Mouse (Mus musculus): Measurements from ENCODE around the gene Pign. TPM values are rescaled to one million over a fixed set of nuclear protein-coding genes. Genes with fewer than 3 reads are reported as not detected.

The Pign gene
- 10 to 100 TPM in 1 of 4 experiments, 1 to 10 TPM in 3; 7.5 to 11.2 (median 8.3) TPM for total RNA-seq (2022)

- DNase-seq (ENCODE audit: low spot score in 2 of 2) = peak; percentile 97
Measured at GRCm38 (mm10) chr1:105663171-105663961, at the start of gene Pign, which contains the start of gene Relch. Pign (minus strand) TSS chr1:105663677. Relch (plus strand) TSS chr1:105663861.

GRCm38 (mm10) chr1:105712822-105713221 lies 49.3 kb upstream of the Pign start:
- DNase-seq (ENCODE audit: low spot score in 2 of 2) = no peak

- no peak for DNase-seq (ENCODE audit: low spot score in 2 of 2)
Measured at GRCm38 (mm10) chr1:105711227-105711626, 47.8 kb upstream of the Pign start.

DNA sequence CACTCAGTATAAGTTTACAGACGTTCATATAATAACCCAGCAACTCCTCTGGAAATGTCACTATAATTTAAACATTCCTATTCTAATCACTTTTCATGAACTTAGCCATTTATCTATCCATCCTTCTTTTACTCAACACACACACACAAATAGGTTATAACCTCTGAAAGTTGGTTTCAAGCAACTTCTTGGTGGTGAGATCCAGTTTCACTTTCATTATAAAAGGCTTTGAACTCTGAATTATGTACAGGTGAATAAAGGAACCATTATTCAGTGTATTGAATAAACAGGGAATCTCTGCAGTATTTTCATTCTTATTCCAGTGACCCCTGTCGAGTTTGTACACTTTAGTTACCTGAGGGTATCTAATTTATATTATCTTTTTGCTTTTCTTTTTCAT lies 45.9 kb upstream of the Pign start:
- DNase-seq (ENCODE audit: low spot score in 2 of 2) = no peak

- DNase-seq (ENCODE audit: low spot score in 2 of 2) = no peak
Measured at GRCm38 (mm10) chr1:105700984-105701530, 37.6 kb upstream of the Pign start.

DNA sequence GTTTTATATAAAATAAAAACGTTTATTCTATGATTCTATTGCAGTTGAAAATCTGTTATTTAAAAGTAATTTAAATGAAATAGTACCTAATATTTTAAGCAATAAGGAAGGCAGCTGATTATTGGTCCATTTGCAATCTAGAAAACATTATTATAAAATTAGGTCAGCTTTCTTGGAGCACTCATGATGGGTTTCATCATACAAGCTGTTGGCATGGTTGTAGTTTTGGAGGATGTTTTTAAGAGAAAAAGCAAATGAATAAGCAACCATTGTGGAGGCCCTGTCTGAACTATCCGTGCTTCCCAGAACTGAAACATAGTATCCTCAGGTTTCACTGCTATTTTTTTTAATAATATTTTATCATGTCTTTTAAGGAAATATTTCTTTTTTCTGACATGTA lies 32.1 kb upstream of the Pign start:
- DNase-seq (ENCODE audit: low spot score in 2 of 2) = no peak

DNA sequence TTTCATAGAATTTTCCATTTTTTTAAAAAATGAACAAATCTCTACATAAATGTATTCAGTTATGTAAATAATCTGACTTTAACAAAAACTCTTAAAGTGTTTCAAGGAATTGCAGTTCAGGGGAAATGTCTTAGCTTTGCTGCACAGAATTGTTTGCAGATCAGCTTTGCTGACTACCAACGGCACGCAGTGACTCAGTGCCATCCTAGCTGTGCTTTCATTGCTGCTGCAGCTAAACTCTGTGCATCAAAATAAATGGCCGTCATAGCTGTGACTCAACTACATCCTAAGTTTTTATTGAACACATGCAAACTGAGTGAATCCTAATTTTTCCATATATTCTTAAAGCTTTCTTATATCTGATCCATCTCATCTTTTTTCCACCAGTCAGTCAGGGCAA lies 22.0 kb upstream of the Pign start:
- no peak for DNase-seq (ENCODE audit: low spot score in 2 of 2)

DNA sequence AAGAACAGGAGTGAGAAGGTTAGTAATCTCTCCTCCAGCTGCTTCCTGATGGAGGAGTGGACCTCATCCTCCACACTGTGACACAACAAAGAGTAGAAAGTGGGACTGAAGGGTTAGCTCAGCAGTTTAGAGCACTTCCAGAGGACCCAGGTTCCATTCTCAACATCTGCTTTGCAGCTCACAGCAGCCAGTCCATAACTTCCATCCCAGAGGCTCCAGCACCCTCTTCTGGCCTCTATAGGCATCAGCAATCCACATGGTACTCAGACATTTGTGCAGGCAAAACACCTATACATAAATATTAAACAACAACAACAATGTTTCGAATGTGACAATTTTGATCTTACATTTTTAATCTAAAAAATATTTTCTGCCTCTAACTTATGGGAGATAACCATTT lies 17.1 kb upstream of the Pign start:
- DNase-seq (ENCODE audit: low spot score in 2 of 2) = no peak

GRCm38 (mm10) chr1:105674763-105675162 lies 11.3 kb upstream of the Pign start:
- no peak for DNase-seq (ENCODE audit: low spot score in 2 of 2)

- no peak for DNase-seq (ENCODE audit: low spot score in 2 of 2)
Measured at GRCm38 (mm10) chr1:105669700-105670099, 6.2 kb upstream of the Pign start.

GRCm38 (mm10) chr1:105663962-105664812 lies 710 bp upstream of the Pign start:
- DNase-seq (ENCODE audit: low spot score in 2 of 2) = no peak

GRCm38 (mm10) chr1:105662820-105663170 lies 682 bp downstream of the Pign start:
- no peak for DNase-seq (ENCODE audit: low spot score in 2 of 2)

- no peak for DNase-seq (ENCODE audit: low spot score in 2 of 2)
Measured at GRCm38 (mm10) chr1:105660015-105660414, 3.5 kb downstream of the Pign start.

GRCm38 (mm10) chr1:105653981-105654380 lies 9.5 kb downstream of the Pign start:
- DNase-seq (ENCODE audit: low spot score in 2 of 2) = no peak

DNA sequence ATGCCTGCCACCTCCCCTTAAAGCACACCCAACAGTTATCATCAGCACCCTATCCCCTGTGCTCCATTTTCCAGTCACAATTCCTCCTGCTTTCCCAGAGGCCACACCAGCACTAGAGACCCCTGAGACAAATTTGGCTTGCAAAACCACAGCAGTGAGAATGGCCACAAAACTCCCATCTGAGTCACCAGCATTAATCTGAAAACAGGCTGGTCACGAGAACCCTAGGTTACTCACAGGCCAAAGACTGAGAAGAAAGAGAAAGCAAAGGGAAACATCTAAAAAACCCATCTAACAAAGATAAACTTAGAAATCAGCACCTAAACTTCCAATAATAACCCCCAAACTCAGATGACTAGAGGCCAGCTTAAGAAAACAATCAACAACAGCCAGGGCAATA lies 12.8 kb downstream of the Pign start:
- no peak for DNase-seq (ENCODE audit: low spot score in 2 of 2)

- no peak for DNase-seq (ENCODE audit: low spot score in 2 of 2)
Measured at GRCm38 (mm10) chr1:105644093-105644492, 19.4 kb downstream of the Pign start.

- DNase-seq (ENCODE audit: low spot score in 2 of 2) = no peak
Measured at GRCm38 (mm10) chr1:105630481-105630880, 33.0 kb downstream of the Pign start.

DNA sequence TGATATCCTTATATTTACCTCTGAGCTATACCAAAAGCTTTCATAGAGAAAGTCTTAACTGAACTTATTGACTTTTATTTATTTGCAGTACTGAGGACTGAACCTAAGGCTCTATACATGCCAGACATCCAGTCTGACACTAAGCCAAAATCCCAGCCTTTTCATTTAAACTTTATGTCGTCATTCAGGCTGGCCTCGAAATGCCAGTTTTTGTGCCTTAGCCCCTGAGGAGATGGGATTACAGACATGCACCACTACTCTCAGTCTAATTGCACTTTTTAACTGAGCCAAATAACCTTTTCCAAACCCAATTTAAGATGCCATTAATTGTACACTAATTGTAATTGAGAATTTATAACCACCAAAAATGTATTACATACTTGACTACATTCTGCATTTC lies 73.8 kb downstream of the Pign start:
- DNase-seq (ENCODE audit: low spot score in 2 of 2) = no peak

- DNase-seq (ENCODE audit: low spot score in 2 of 2) = no peak
Measured at GRCm38 (mm10) chr1:105588697-105589096, 74.8 kb downstream of the Pign start.

- no peak for DNase-seq (ENCODE audit: low spot score in 2 of 2)
Measured at GRCm38 (mm10) chr1:105582800-105583199, 80.7 kb downstream of the Pign start.

- no peak for DNase-seq (ENCODE audit: low spot score in 2 of 2)
Measured at GRCm38 (mm10) chr1:105580909-105581308, 82.6 kb downstream of the Pign start.

DNA sequence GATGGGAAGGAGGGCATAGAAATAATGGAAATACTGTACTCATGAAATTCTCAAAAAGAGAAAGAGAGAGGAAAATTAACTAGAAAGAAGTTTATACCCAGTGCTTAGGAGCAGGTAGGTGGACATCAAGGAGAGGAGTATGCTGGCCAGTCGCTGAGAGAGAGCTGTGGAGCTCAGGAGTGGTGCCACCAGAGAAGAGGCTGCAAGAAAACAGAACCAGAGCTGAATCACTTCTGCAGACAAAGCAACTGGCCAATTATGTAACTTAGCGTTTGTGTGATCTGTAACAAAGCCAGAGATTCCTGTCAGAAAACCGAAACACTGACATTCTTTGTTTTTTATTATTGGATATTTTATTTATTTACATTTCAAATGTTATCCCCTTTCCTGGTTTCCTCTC lies 97.4 kb downstream of the Pign start:
- DNase-seq (ENCODE audit: low spot score in 2 of 2) = no peak
